25 mouse cellular contexts compared by ENCODE assay signal in the genomic region with DNA sequence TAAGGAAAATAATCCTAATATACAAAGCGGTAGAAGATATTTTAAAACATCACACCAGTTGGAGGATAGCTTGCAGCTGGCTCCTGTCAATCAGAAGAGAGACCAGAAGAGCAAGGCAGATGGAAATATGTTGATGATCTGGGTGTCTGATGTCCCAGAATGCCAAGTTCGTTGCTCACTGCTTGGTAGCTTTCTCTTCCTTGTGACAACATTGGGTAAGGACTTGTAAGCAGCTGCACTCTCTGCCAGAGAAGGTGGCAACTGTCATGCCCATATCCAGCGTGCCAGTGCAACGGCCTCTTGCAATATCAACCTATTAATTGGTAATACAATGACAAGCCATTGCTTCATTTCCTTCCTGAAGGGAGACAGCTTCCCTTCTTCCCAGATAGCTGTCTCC.
DNase-seq lines count a peak whose midpoint lies in the region; TF ChIP-seq lines count a peak whose summit lies in the region.
"Had no signal": no experiment of that assay in that cellular context is flagged by ENCODE, and none has a peak within 500 bp of the region (broad histone marks: within the 10 kb centered on the region; RNA-seq: fewer than 3 reads in every experiment).

No protein-coding gene starts in this region.

- no peaks in the 10 kb centered on the region for H3K36me3 ChIP-seq in myocyte (ENCODE audit: control insufficient read depth, insufficient read depth)
- H3K36me3 ChIP-seq: forebrain, embryonic 15.5 days; heart, embryonic 13.5 days; limb, embryonic 10.5 days had no signal

- H3K4me3 ChIP-seq in myocyte = no peak overlapping the region
- H3K4me3 ChIP-seq: forebrain, embryonic 15.5 days; heart, embryonic 13.5 days; left cerebral cortex, adult 2 months; limb, embryonic 10.5 days; megakaryocyte, embryonic 14.5 days had no signal

- TF ChIP-seq POLR2A in myocyte (IDR thresholded peaks at IDR 0.05; ENCODE audit: insufficient read length, low read depth) = no peak

- H3K79me2 ChIP-seq in myocyte (ENCODE audit: control insufficient read depth, insufficient read depth) = no peaks in the 10 kb centered on the region

- peak overlapping the region; percentile 60 for H3K4me2 ChIP-seq in myocyte (ENCODE audit: low read depth)
- H3K4me2 ChIP-seq: forebrain, embryonic 15.5 days; heart, embryonic 13.5 days; hindbrain, embryonic 14.5 days had no signal

- DNase-seq in adrenal gland, postnatal 14 days = peak; percentile 8
- no peak for DNase-seq in adrenal gland, postnatal 4 days (ENCODE audit: low spot score in 2 of 2)
- peak; percentile 74 for DNase-seq in heart, adult 11 months
- no peak for DNase-seq in heart, postnatal 25 days (ENCODE audit: low spot score)
- peak; percentile 27 for DNase-seq in gonadal fat pad, adult 2 months (ENCODE audit: low read depth)
- no peak for DNase-seq in cerebellum, postnatal 14 days
- DNase-seq in frontal cortex, postnatal 10 days (ENCODE audit: low spot score in 2 of 2) = no peak
- DNase-seq: adrenal gland, adult 8-10 months; cerebellum, adult 18-20 months; heart, adult 18-20 months; heart, postnatal 36 days; kidney, adult 8-10 months; kidney, postnatal 14 days; liver, postnatal 0 days; lung, postnatal 14 days; right cerebral cortex, postnatal 25 days; thymus, postnatal 25 days had no signal

- intact Hi-C loops in heart, postnatal 25 days (cut with DNase I) = no loop called here

- H3K27me3 ChIP-seq in myocyte (ENCODE audit: control insufficient read depth, insufficient read depth, insufficient read length) = no peaks in the 10 kb centered on the region
- H3K27me3 ChIP-seq: forebrain, embryonic 15.5 days; heart, embryonic 13.5 days; megakaryocyte, embryonic 14.5 days; Patski had no signal

- no peak overlapping the region for H3ac ChIP-seq in myocyte (ENCODE audit: control insufficient read depth, insufficient read length)

TF ChIP-seq in myocyte, 11 proteins besides CTCF, POLR2A, EP300 and RAD21:
- TF ChIP-seq MAX (IDR thresholded peaks at IDR 0.05; ENCODE audit: low read depth) = no peak
- no peak for TF ChIP-seq E2F4 (IDR thresholded peaks at IDR 0.05; ENCODE audit: insufficient read depth)
- TF ChIP-seq MYOD1 (IDR thresholded peaks at IDR 0.05; ENCODE audit: control insufficient read depth in 1 of 3, insufficient read length in 2 of 3, low read depth in 2 of 3) = peak; percentile 91 to 96 (median 94)
- TF ChIP-seq MYOG (IDR thresholded peaks at IDR 0.05; ENCODE audit: control insufficient read depth in 1 of 3, insufficient read depth in 1 of 3, insufficient read length in 2 of 3, low read depth in 2 of 3) = peak; percentile 16 to 89 (median 87)
- no peak for TF ChIP-seq TCF3 (IDR thresholded peaks at IDR 0.05; ENCODE audit: insufficient read length, low read depth)
- peak; percentile 79 for TF ChIP-seq SRF (IDR thresholded peaks at IDR 0.05; ENCODE audit: control insufficient read depth, insufficient read length, low read depth)
- no peak for TF ChIP-seq POLR2AphosphoS2 (IDR thresholded peaks at IDR 0.05; ENCODE audit: insufficient read length, low read depth)
- TF ChIP-seq USF1 (IDR thresholded peaks at IDR 0.05; ENCODE audit: low read depth) = no peak
- peak; percentile 59 for TF ChIP-seq TCF12 (IDR thresholded peaks at IDR 0.05; ENCODE audit: insufficient read depth, poor library complexity, severe bottlenecking)
- TF ChIP-seq REST (IDR thresholded peaks at IDR 0.05; ENCODE audit: insufficient read depth, insufficient read length) = no peak
- TF ChIP-seq CEBPB (IDR thresholded peaks at IDR 0.05; ENCODE audit: insufficient read depth, poor library complexity, severe bottlenecking) = peak; percentile 64; the same call in 1 of the 2 replicates
TF ChIP-seq in myocyte: peak in this region for 5.

Comparison
In these comparisons a context has a peak if more than half of its experiments do, and no peak if none do; other contexts are left out.
1. DNase-seq: peak in adrenal gland, postnatal 14 days (single experiment), heart, adult 11 months (single experiment) and gonadal fat pad, adult 2 months (single experiment); none in adrenal gland, postnatal 4 days (0 of 2), heart, postnatal 25 days (single experiment), cerebellum, postnatal 14 days (0 of 2) and frontal cortex, postnatal 10 days (0 of 2).